9 mouse cellular contexts compared by ENCODE assay signal in genomic region chr13:20271799-20272198, GRCm38 (mm10).
DNase-seq lines count a peak whose midpoint lies in the region; ATAC-seq and TF ChIP-seq lines count a peak whose summit lies in the region.
"Had no signal": no experiment of that assay in that cellular context is flagged by ENCODE, and none has a peak within 500 bp of the region (broad histone marks: within the 10 kb centered on the region; RNA-seq: fewer than 3 reads in every experiment).

No protein-coding gene starts in this region.

- no peaks in the 10 kb centered on the region for H3K27me3 ChIP-seq in liver, adult 2 months (ENCODE audit: control insufficient read depth, insufficient read depth, low read length)
- no peaks in the 10 kb centered on the region for H3K27me3 ChIP-seq in liver, embryonic 12.5 days (replicated peaks)
- H3K27me3 ChIP-seq: embryonic facial prominence, embryonic 13.5 days; heart, embryonic 15.5 days had no signal

- H3K4me1 ChIP-seq in liver, adult 2 months (ENCODE audit: control insufficient read depth, insufficient read depth, low read length), result no peaks in the 10 kb centered on the region
- H3K4me1 ChIP-seq in liver, embryonic 12.5 days, result no peaks in the 10 kb centered on the region
- H3K4me1 ChIP-seq: embryonic facial prominence, embryonic 13.5 days; heart, embryonic 15.5 days had no signal

- no peak overlapping the region for H3K27ac ChIP-seq in gastrocnemius, adult 2 months
- H3K27ac ChIP-seq in liver, adult 2 months (replicated peaks; ENCODE audit: insufficient read depth, low read depth, low read length), result no peak overlapping the region
- H3K27ac ChIP-seq in liver, embryonic 12.5 days, result no peak overlapping the region
- H3K27ac ChIP-seq: embryonic facial prominence, embryonic 13.5 days; heart, embryonic 15.5 days had no signal

- H3K79me2 ChIP-seq in liver, adult 2 months (ENCODE audit: control insufficient read depth, insufficient read depth, low read length), result no peaks in the 10 kb centered on the region

- ATAC-seq in liver, embryonic 12.5 days, result no peak

- H3K4me3 ChIP-seq in gastrocnemius, adult 2 months, result no peak overlapping the region
- no peak overlapping the region for H3K4me3 ChIP-seq in liver, adult 2 months (ENCODE audit: insufficient read depth, low read depth, low read length)
- no peak overlapping the region for H3K4me3 ChIP-seq in liver, embryonic 12.5 days
- H3K4me3 ChIP-seq: embryonic facial prominence, embryonic 13.5 days; heart, embryonic 15.5 days had no signal

- intact Hi-C loops in gastrocnemius, adult 2 months (cut with DNase I), result loop anchor here (2.0 to 5.0 kb wide), 3 partner anchors 179 to 574 kb away; partner anchors contain the start of genes Elmo1 and Nme8

- no peaks in the 10 kb centered on the region for H3K36me3 ChIP-seq in liver, adult 2 months (ENCODE audit: control insufficient read depth, insufficient read depth, low read length)
- H3K36me3 ChIP-seq in liver, embryonic 12.5 days, result no peaks in the 10 kb centered on the region
- H3K36me3 ChIP-seq: embryonic facial prominence, embryonic 13.5 days; heart, embryonic 15.5 days had no signal

- H3K9ac ChIP-seq in liver, adult 2 months (ENCODE audit: low read depth, low read length), result no peak overlapping the region
- H3K9ac ChIP-seq in liver, embryonic 12.5 days, result no peak overlapping the region
- H3K9ac ChIP-seq: embryonic facial prominence, embryonic 13.5 days; heart, embryonic 15.5 days had no signal

- no peak overlapping the region for H3K4me2 ChIP-seq in liver, embryonic 12.5 days
- H3K4me2 ChIP-seq: embryonic facial prominence, embryonic 13.5 days; heart, embryonic 15.5 days had no signal

- no peaks in the 10 kb centered on the region for H3K9me3 ChIP-seq in liver, embryonic 12.5 days (replicated peaks)
- H3K9me3 ChIP-seq: embryonic facial prominence, embryonic 13.5 days; heart, embryonic 15.5 days had no signal

- WGBS in liver, adult 2 months, result 45% methylated on average over 3 of the region's 3 CpGs
- WGBS in liver, embryonic 12.5 days (ENCODE audit: insufficient replicate concordance), result 65% methylated on average over 3 of the region's 3 CpGs

- peak; percentile 68 for TF ChIP-seq CTCF in gastrocnemius, adult 2 months (IDR thresholded peaks at IDR 0.05)
- TF ChIP-seq CTCF in liver, adult 2 months (IDR thresholded peaks at IDR 0.05; ENCODE audit: low read depth, low read length), result peak; percentile 41; the same call in 1 of the 2 replicates

- DNase-seq in gastrocnemius, adult 2 months, result no peak
- no peak for DNase-seq in gastrocnemius, postnatal 10 days
- peak; percentile 9 for DNase-seq in liver, adult 2 months (ENCODE audit: extremely low read depth, low read depth, low spot score)
- peak; percentile 16 for DNase-seq in NIH3T3 (ENCODE audit: low read depth)
- DNase-seq in embryo, embryonic 11 days, result peak; percentile 48
- DNase-seq in urinary bladder, adult 18-20 months (ENCODE audit: low spot score in 2 of 2), result no peak

- TF ChIP-seq POLR2A in liver, adult 2 months (IDR thresholded peaks at IDR 0.05; ENCODE audit: extremely low read depth, insufficient read depth, low read length), result no peak

Comparison
In these comparisons a context has a peak if more than half of its experiments do, and no peak if none do; other contexts are left out.
1. DNase-seq: peak in liver, adult 2 months (single experiment), NIH3T3 (single experiment) and embryo, embryonic 11 days (single experiment); none in gastrocnemius, adult 2 months (single experiment), gastrocnemius, postnatal 10 days (single experiment) and urinary bladder, adult 18-20 months (0 of 2).